Mouse (Mus musculus) bone marrow, adult 2 months (tissue): ENCODE results near the gene Ip6k3.

ENCODE experiments used
- CTCF ChIP-seq: fragments of 200-500 bp; IDR thresholded peaks from 2 replicates; pipeline ENCODE4 v1.5.1; 2011; ENCODE audit warnings: low read length, control low read depth; ENCODE audit not compliant: control insufficient read depth, insufficient read depth
- POLR2A ChIP-seq: fragments of 200-500 bp; IDR thresholded peaks from 2 replicates; pipeline ENCODE4 v1.6.1; 2011; ENCODE audit warnings: low read depth, mild to moderate bottlenecking, control low read depth, low read length, borderline replicate concordance; ENCODE audit not compliant: control insufficient read depth

DNA sequence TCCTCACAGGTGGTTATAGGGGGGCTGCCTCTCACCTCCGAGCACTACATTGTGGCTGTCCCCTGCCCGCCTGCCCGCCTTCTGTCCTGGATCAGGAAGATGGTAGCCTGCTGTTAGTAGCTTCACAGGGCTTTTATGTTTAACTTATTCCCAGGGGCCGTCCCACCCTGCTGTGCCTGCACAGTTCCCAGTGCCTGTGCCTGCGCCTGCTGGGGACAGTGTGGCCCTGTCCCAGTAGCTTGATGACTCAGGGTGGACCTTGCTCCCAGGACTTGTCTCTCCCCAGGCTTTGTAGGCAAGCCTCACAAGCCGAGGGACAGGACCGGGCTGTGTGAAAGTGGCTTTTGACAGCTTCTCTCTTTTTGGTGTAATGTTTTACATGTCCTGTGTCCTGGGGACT, 45.8 kb downstream of the Ip6k3 start:
- TF ChIP-seq POLR2A (no peak), CTCF (no peak)
